Mouse (Mus musculus) MEL (cell line): Measurements from ENCODE around the gene Elp6. TPM values are rescaled to one million over a fixed set of nuclear protein-coding genes. Genes with fewer than 3 reads are reported as not detected.

Source experiments
- DNase-seq: peaks from one replicate; pipeline ENCODE4 v3.0.0; 2011; ENCODE audit warnings: low read depth, low spot score
- H3K27ac ChIP-seq: 2 replicates; pipeline ENCODE4 v1.5.1; 2012; ENCODE audit warnings: low read depth, mild to moderate bottlenecking, control low read depth, low read length, moderate library complexity; ENCODE audit not compliant: control insufficient read depth
- H3K27me3 ChIP-seq, 2 experiments: fragments of 150-350 bp in 1 of 2; sonication (generic) in 1 of 2; 2 replicates each; pipeline ENCODE4 v1.6.1; 2012; ENCODE audit warnings: low read length in 2 of 2, mild to moderate bottlenecking in 2 of 2, improper control_type of control experiment in 1 of 2, moderate library complexity in 1 of 2; ENCODE audit not compliant: insufficient read depth in 2 of 2, control insufficient read depth in 1 of 2
- H3K36me3 ChIP-seq, 2 experiments: 2 replicates each; pipeline ENCODE4 v1.6.1; 2012 to 2014; ENCODE audit warnings: low read length in 2 of 2, improper control_type of control experiment in 1 of 2, inconsistent platforms in 1 of 2, mild to moderate bottlenecking in 1 of 2; ENCODE audit not compliant: insufficient read depth in 2 of 2, control insufficient read depth in 1 of 2
- H3K4me1 ChIP-seq, 2 experiments: fragments of 150-350 bp in 1 of 2; sonication (generic) in 1 of 2; 2 replicates each; pipeline ENCODE4 v1.6.1; 2012; ENCODE audit warnings: low read length in 2 of 2, improper control_type of control experiment in 1 of 2, mild to moderate bottlenecking in 1 of 2; ENCODE audit not compliant: insufficient read depth in 2 of 2, control insufficient read depth in 1 of 2
- H3K4me3 ChIP-seq, 2 experiments: fragments of 150-350 bp in 1 of 2; sonication (generic) in 1 of 2; 2 replicates each; pipeline ENCODE4 v1.5.1; 2012; ENCODE audit warnings: low read depth in 2 of 2, low read length in 2 of 2, mild to moderate bottlenecking in 2 of 2, moderate library complexity in 2 of 2, control low read depth in 1 of 2, improper control_type of control experiment in 1 of 2; ENCODE audit not compliant: control insufficient read depth in 1 of 2, insufficient read depth in 1 of 2
- H3K79me2 ChIP-seq: 2 replicates; pipeline ENCODE4 v1.6.1; 2012; ENCODE audit warnings: mild to moderate bottlenecking, low read length, moderate library complexity; ENCODE audit not compliant: control insufficient read depth, poor library complexity, insufficient read depth
- H3K9ac ChIP-seq: 2 replicates; pipeline ENCODE4 v1.6.1; 2012; ENCODE audit warnings: low read depth, mild to moderate bottlenecking, control low read depth, low read length, moderate library complexity; ENCODE audit not compliant: control insufficient read depth, poor library complexity, severe bottlenecking
- H3K9me3 ChIP-seq: fragments of 150-350 bp; sonication (generic); replicated peaks from 2 replicates; pipeline ENCODE4 v1.6.1; 2012; ENCODE audit warnings: mild to moderate bottlenecking, low read length, improper control_type of control experiment, moderate library complexity; ENCODE audit not compliant: insufficient read depth
- BHLHE40 ChIP-seq: IDR thresholded peaks from 2 replicates; pipeline ENCODE4 v1.6.1; 2012; ENCODE audit warnings: low read depth, mild to moderate bottlenecking, inconsistent platforms, low read length, improper control_type of control experiment, borderline replicate concordance
- CHD1 ChIP-seq: IDR thresholded peaks from 2 replicates; pipeline ENCODE4 v1.6.1; 2012; ENCODE audit warnings: low read depth, mild to moderate bottlenecking, inconsistent platforms, low read length, improper control_type of control experiment
- CHD2 ChIP-seq: IDR thresholded peaks from 2 replicates; pipeline ENCODE4 v1.6.1; 2011; ENCODE audit warnings: low read length, improper control_type of control experiment
- CTCF ChIP-seq, 3 experiments: IDR thresholded peaks in 2 of 3; conservative IDR thresholded peaks in 1 of 3; 2 replicates each; pipeline ENCODE4 v1.5.1; 2011 to 2012; ENCODE audit warnings: low read length in 3 of 3, low read depth in 2 of 3, mild to moderate bottlenecking in 2 of 3, improper control_type of control experiment in 1 of 3, inconsistent platforms in 1 of 3, mixed read lengths in 1 of 3, moderate library complexity in 1 of 3; ENCODE audit not compliant: control insufficient read depth in 1 of 3, insufficient read depth in 1 of 3, poor library complexity in 1 of 3, severe bottlenecking in 1 of 3
- E2F4 ChIP-seq: IDR thresholded peaks from 2 replicates; pipeline ENCODE4 v1.6.1; 2011; ENCODE audit warnings: low read depth, low read length, improper control_type of control experiment, borderline replicate concordance
- ELF1 ChIP-seq: IDR thresholded peaks from 2 replicates; pipeline ENCODE4 v1.6.1; 2014; ENCODE audit warnings: low read depth, mild to moderate bottlenecking, inconsistent platforms, low read length, improper control_type of control experiment, moderate library complexity
- EP300 ChIP-seq, 2 experiments: IDR thresholded peaks; 2 replicates each; pipeline ENCODE4 v1.6.1; 2011; ENCODE audit warnings: improper control_type of control experiment in 2 of 2, low read length in 2 of 2, low read depth in 1 of 2, mild to moderate bottlenecking in 1 of 2
- ETS1 ChIP-seq: IDR thresholded peaks from 2 replicates; pipeline ENCODE4 v1.6.1; 2012; ENCODE audit warnings: low read depth, mild to moderate bottlenecking, inconsistent platforms, low read length, improper control_type of control experiment, moderate library complexity
- GABPA ChIP-seq: IDR thresholded peaks from 2 replicates; pipeline ENCODE4 v1.6.1; 2012; ENCODE audit warnings: low read depth, mild to moderate bottlenecking, inconsistent platforms, low read length, improper control_type of control experiment, moderate library complexity
- GATA1 ChIP-seq: IDR thresholded peaks from 2 replicates; pipeline ENCODE4 v1.6.1; 2011; ENCODE audit warnings: low read depth, low read length, improper control_type of control experiment
- HCFC1 ChIP-seq: IDR thresholded peaks from 2 replicates; pipeline ENCODE4 v1.6.1; 2012; ENCODE audit warnings: low read depth, mild to moderate bottlenecking, inconsistent platforms, low read length, improper control_type of control experiment, moderate library complexity
- JUND ChIP-seq: IDR thresholded peaks from 2 replicates; pipeline ENCODE4 v1.6.1; 2011; ENCODE audit warnings: low read depth, mild to moderate bottlenecking, improper control_type of control experiment, low read length
- KAT2A ChIP-seq: conservative IDR thresholded peaks from 2 replicates; pipeline ENCODE4 v1.6.1; 2012; ENCODE audit warnings: low read depth, low read length, improper control_type of control experiment, inconsistent platforms
- MAFK ChIP-seq: IDR thresholded peaks from 2 replicates; pipeline ENCODE4 v1.6.1; 2011; ENCODE audit warnings: low read depth, mild to moderate bottlenecking, low read length, improper control_type of control experiment, borderline replicate concordance
- MAX ChIP-seq: IDR thresholded peaks from 2 replicates; pipeline ENCODE4 v1.6.1; 2011; ENCODE audit warnings: low read length, improper control_type of control experiment
- MAZ ChIP-seq: IDR thresholded peaks from 2 replicates; pipeline ENCODE4 v1.6.1; 2012; ENCODE audit warnings: low read depth, mild to moderate bottlenecking, inconsistent platforms, low read length, improper control_type of control experiment
- MEF2A ChIP-seq: IDR thresholded peaks from 2 replicates; pipeline ENCODE4 v1.6.1; 2014; ENCODE audit warnings: low read depth, mild to moderate bottlenecking, inconsistent platforms, low read length, improper control_type of control experiment; ENCODE audit not compliant: poor library complexity, insufficient replicate concordance, severe bottlenecking; ENCODE audit errors: extremely low read depth
- MYB ChIP-seq: IDR thresholded peaks from 2 replicates; pipeline ENCODE4 v1.6.1; 2011; ENCODE audit warnings: mild to moderate bottlenecking, low read depth, low read length, improper control_type of control experiment
- NELFE ChIP-seq: IDR thresholded peaks from 2 replicates; pipeline ENCODE4 v1.6.1; 2011; ENCODE audit warnings: low read depth, low read length, improper control_type of control experiment
- NRF1 ChIP-seq: IDR thresholded peaks from 2 replicates; pipeline ENCODE4 v1.6.1; 2014; ENCODE audit warnings: low read depth, mild to moderate bottlenecking, inconsistent platforms, low read length, improper control_type of control experiment, moderate library complexity; ENCODE audit not compliant: poor library complexity, insufficient read depth, severe bottlenecking
- POLR2A ChIP-seq, 2 experiments: IDR thresholded peaks; 2 replicates each; pipeline ENCODE4 v1.6.1; 2011 to 2012; ENCODE audit warnings: low read length in 2 of 2, mild to moderate bottlenecking in 2 of 2, control low read depth in 1 of 2, improper control_type of control experiment in 1 of 2, low read depth in 1 of 2, moderate library complexity in 1 of 2; ENCODE audit not compliant: control insufficient read depth in 1 of 2, insufficient read depth in 1 of 2, poor library complexity in 1 of 2
- POLR2AphosphoS2 ChIP-seq: IDR thresholded peaks from 2 replicates; pipeline ENCODE4 v1.6.1; 2011; ENCODE audit warnings: low read length, improper control_type of control experiment
- POLR2AphosphoS5 ChIP-seq: IDR thresholded peaks from 2 replicates; pipeline ENCODE4 v1.6.1; 2012; ENCODE audit warnings: low read depth, borderline replicate concordance, mild to moderate bottlenecking, inconsistent platforms, low read length, moderate library complexity, mixed read lengths
- RAD21 ChIP-seq: IDR thresholded peaks from 2 replicates; pipeline ENCODE4 v1.6.1; 2011; ENCODE audit warnings: mild to moderate bottlenecking, low read depth, low read length, improper control_type of control experiment
- SIN3A ChIP-seq: IDR thresholded peaks from 2 replicates; pipeline ENCODE4 v1.6.1; 2012; ENCODE audit warnings: low read length, improper control_type of control experiment, inconsistent platforms
- TAL1 ChIP-seq: IDR thresholded peaks from 2 replicates; pipeline ENCODE4 v1.6.1; 2012; ENCODE audit warnings: mild to moderate bottlenecking, inconsistent platforms, low read length, moderate library complexity, mixed read lengths
- TCF12 ChIP-seq: IDR thresholded peaks from 2 replicates; pipeline ENCODE4 v1.6.1; 2014; ENCODE audit warnings: low read depth, mild to moderate bottlenecking, inconsistent platforms, low read length, improper control_type of control experiment, moderate library complexity
- UBTF ChIP-seq: IDR thresholded peaks from 2 replicates; pipeline ENCODE4 v1.6.1; 2012; ENCODE audit warnings: low read depth, mild to moderate bottlenecking, inconsistent platforms, low read length, improper control_type of control experiment, moderate library complexity, borderline replicate concordance; ENCODE audit not compliant: insufficient read depth
- USF1 ChIP-seq: IDR thresholded peaks from 2 replicates; pipeline ENCODE4 v1.6.1; 2014; ENCODE audit warnings: low read depth, mild to moderate bottlenecking, inconsistent platforms, low read length, improper control_type of control experiment, moderate library complexity
- ZMIZ1 ChIP-seq: IDR thresholded peaks from 2 replicates; pipeline ENCODE4 v1.6.1; 2012; ENCODE audit warnings: low read depth, mild to moderate bottlenecking, inconsistent platforms, low read length, improper control_type of control experiment, moderate library complexity
- ZNF384 ChIP-seq: IDR thresholded peaks from 2 replicates; pipeline ENCODE4 v1.6.1; 2012; ENCODE audit warnings: low read depth, mild to moderate bottlenecking, inconsistent platforms, low read length, improper control_type of control experiment
- polyA plus RNA-seq, 2 experiments: library from polyadenylated mRNA; stranded (reverse) in 1 of 2; unstranded in 1 of 2; fragments of >175 nt in 1 of 2; fragments of >200 nt in 1 of 2; gene quantifications; 2 replicates each; pipeline versions ENCODE4 v1.2.1 to v1.2.4; 2012; ENCODE audit warnings: low replicate concordance in 2 of 2, low read depth in 1 of 2; ENCODE audit not compliant: insufficient read length in 2 of 2, insufficient read depth in 1 of 2, missing spikeins in 1 of 2
- total RNA-seq: library from RNA; depleted of rRNA; stranded (reverse); fragments of 300-350 nt; gene quantifications from 2 replicates; pipeline ENCODE4 v1.2.3, GENCODE M21; 2012

The Elp6 gene
- total and polyA plus RNA-seq, 3 experiments: 29.6 to 34.6 TPM; not detected in 1

GRCm38 (mm10) chr9:110264991-110265390 is 40.0 kb upstream of the Elp6 start:
- no peak for TF ChIP-seq GABPA
- TF ChIP-seq ZMIZ1: no peak
- no peak for TF ChIP-seq TCF12
- no peak for TF ChIP-seq UBTF
- TF ChIP-seq JUND: no peak
- TF ChIP-seq TAL1: no peak
- TF ChIP-seq MAZ: no peak
- TF ChIP-seq ELF1: no peak
- no peak for TF ChIP-seq NELFE
- no peak for TF ChIP-seq E2F4
- no peak for TF ChIP-seq KAT2A
- TF ChIP-seq USF1: no peak
- TF ChIP-seq MEF2A: no peak
- no peak for TF ChIP-seq RAD21
- no peak for TF ChIP-seq MYB
- no peak for TF ChIP-seq GATA1
- no peak for TF ChIP-seq POLR2A (IDR thresholded peaks at IDR 0.05; ENCODE audit: control insufficient read depth in 1 of 2, insufficient read depth in 1 of 2, low read depth in 1 of 2, low read length in 2 of 2, poor library complexity in 1 of 2)
- no peak for TF ChIP-seq POLR2AphosphoS5
- no peak for TF ChIP-seq ETS1
- no peak for TF ChIP-seq MAX
- no peak overlapping the region for H3K9ac ChIP-seq
- H3K79me2 ChIP-seq: no peaks in the 10 kb centered on the region
- no peak overlapping the region for H3K4me3 ChIP-seq
- DNase-seq: no peak
- no peaks in the 10 kb centered on the region; a peak in 1 of 4 replicates for H3K27me3 ChIP-seq
- H3K9me3 ChIP-seq: no peaks in the 10 kb centered on the region
- H3K36me3 ChIP-seq: no peaks in the 10 kb centered on the region
- H3K27ac ChIP-seq: no peak overlapping the region
- no peaks in the 10 kb centered on the region for H3K4me1 ChIP-seq

GRCm38 (mm10) chr9:110268416-110268815 is 36.6 kb upstream of the Elp6 start:
- no peaks in the 10 kb centered on the region for H3K27me3 ChIP-seq
- DNase-seq: no peak
- peaks cover 0 to 3% of the 10 kb centered on the region in 2 experiments; a peak in 1 of 4 replicates for H3K36me3 ChIP-seq
- H3K9me3 ChIP-seq: no peaks in the 10 kb centered on the region
- H3K27ac ChIP-seq: no peak overlapping the region
- H3K4me1 ChIP-seq: peaks cover 3 to 4% of the 10 kb centered on the region in 2 experiments; a peak in 3 of 4 replicates
- H3K79me2 ChIP-seq: no peaks in the 10 kb centered on the region
- H3K4me3 ChIP-seq: no peak overlapping the region
- TF ChIP-seq POLR2AphosphoS2 (no peak), ZNF384 (no peak), MAFK (no peak), CTCF (IDR thresholded peaks at IDR 0.05 in 2 of 3, conservative IDR thresholded peaks at IDR 0.05 in 1 of 3; ENCODE audit: control insufficient read depth in 1 of 3, insufficient read depth in 1 of 3, low read depth in 2 of 3, low read length in 3 of 3, poor library complexity in 1 of 3, severe bottlenecking in 1 of 3) (no peak), CHD2 (no peak), NRF1 (no peak), CHD1 (no peak), NELFE (no peak), UBTF (no peak), BHLHE40 (no peak), GABPA (no peak), MEF2A (no peak), HCFC1 (no peak), EP300 (IDR thresholded peaks at IDR 0.05; ENCODE audit: low read depth in 1 of 2, low read length in 2 of 2) (no peak), POLR2AphosphoS5 (no peak), SIN3A (no peak), RAD21 (no peak)
- no peak overlapping the region for H3K9ac ChIP-seq
